Mouse (Mus musculus) kidney, embryonic 16.5 days (tissue): ENCODE measurements around the gene Galnt9. TPM values are rescaled to one million over a fixed set of nuclear protein-coding genes. Genes with fewer than 3 reads are reported as not detected.

Experiments
- ATAC-seq: fragments of 200-750 bp; cut with Nextera tagmentation; 2 replicates; pipeline ENCODE4 v1.8.0; 2017; ENCODE audit warnings: moderate TSS enrichment; ENCODE audit not compliant: low FRiP score, low TSS enrichment
- H3K27ac ChIP-seq: fragments of 300-500 bp; sonication (generic); 2 replicates; pipeline ENCODE4 v1.5.1; 2014; ENCODE audit warnings: low read length
- H3K27me3 ChIP-seq: fragments of 300-500 bp; sonication (generic); 2 replicates; pipeline ENCODE4 v1.6.1; 2014; ENCODE audit warnings: low read length, control low read depth, mixed read lengths; ENCODE audit not compliant: insufficient read depth
- H3K36me3 ChIP-seq: fragments of 300-500 bp; sonication (generic); 2 replicates; pipeline ENCODE4 v1.6.1; 2014; ENCODE audit warnings: low read length, control low read depth, mixed read lengths; ENCODE audit not compliant: insufficient read depth
- H3K4me1 ChIP-seq: fragments of 300-500 bp; sonication (generic); 2 replicates; pipeline ENCODE4 v1.6.1; 2014; ENCODE audit warnings: low read length, control low read depth, mixed read lengths; ENCODE audit not compliant: insufficient read depth
- H3K4me2 ChIP-seq: fragments of 300-500 bp; sonication (generic); replicated peaks from 2 replicates; pipeline ENCODE4 v1.6.1; 2014; ENCODE audit warnings: low read depth, low read length
- H3K4me3 ChIP-seq: fragments of 300-500 bp; sonication (generic); 2 replicates; pipeline ENCODE4 v1.5.1; 2014; ENCODE audit warnings: mild to moderate bottlenecking, low read length
- H3K9ac ChIP-seq: fragments of 300-500 bp; sonication (generic); replicated peaks from 2 replicates; pipeline ENCODE4 v1.6.1; 2014; ENCODE audit warnings: low read length
- H3K9me3 ChIP-seq: fragments of 300-500 bp; sonication (generic); 2 replicates; pipeline ENCODE4 v1.6.1; 2016; ENCODE audit warnings: low read length, control low read depth
- WGBS: fragments of 180-500 bp; shearing (Covaris S2); extraction: QIAGEN DNeasy Blood & Tissue Kit; methylation state at CpG from one replicate; pipeline ENCODE4 v1.1.7; 2014; 5-methylcytosine and 5-hydroxymethylcytosine counted together
- polyA plus RNA-seq: library from polyadenylated mRNA; unstranded; fragments of >200 nt; fragmentation: Nextera tagmentation; extraction: Ambion mirVana; gene quantifications from 2 replicates; pipeline ENCODE4 v1.2.1, GENCODE M21; 2015

The Galnt9 gene
- polyA plus RNA-seq, 1 experiment from 2014 or later: 0.44 TPM

GRCm38 (mm10) chr5:110609425-110609824, 65.3 kb downstream of the Galnt9 start:
- no peaks in the 10 kb centered on the region for H3K27me3 ChIP-seq
- no peak overlapping the region for H3K4me3 ChIP-seq
- H3K4me2 ChIP-seq: no peak overlapping the region
- H3K9ac ChIP-seq: no peak overlapping the region
- no peaks in the 10 kb centered on the region for H3K4me1 ChIP-seq
- ATAC-seq: no peak
- H3K27ac ChIP-seq: no peak overlapping the region
- 74% methylated on average over 3 of the region's 3 CpGs for WGBS
- H3K9me3 ChIP-seq: no peaks in the 10 kb centered on the region
- no peaks in the 10 kb centered on the region for H3K36me3 ChIP-seq

GRCm38 (mm10) chr5:110609868-110610267, 65.7 kb downstream of the Galnt9 start:
- H3K4me1 ChIP-seq: no peaks in the 10 kb centered on the region
- no peaks in the 10 kb centered on the region for H3K9me3 ChIP-seq
- H3K9ac ChIP-seq: no peak overlapping the region
- no peaks in the 10 kb centered on the region for H3K27me3 ChIP-seq
- no peak overlapping the region for H3K4me3 ChIP-seq
- no peaks in the 10 kb centered on the region for H3K36me3 ChIP-seq
- no peak for ATAC-seq
- 71% methylated on average over 5 of the region's 5 CpGs for WGBS
- no peak overlapping the region for H3K27ac ChIP-seq
- no peak overlapping the region for H3K4me2 ChIP-seq

DNA sequence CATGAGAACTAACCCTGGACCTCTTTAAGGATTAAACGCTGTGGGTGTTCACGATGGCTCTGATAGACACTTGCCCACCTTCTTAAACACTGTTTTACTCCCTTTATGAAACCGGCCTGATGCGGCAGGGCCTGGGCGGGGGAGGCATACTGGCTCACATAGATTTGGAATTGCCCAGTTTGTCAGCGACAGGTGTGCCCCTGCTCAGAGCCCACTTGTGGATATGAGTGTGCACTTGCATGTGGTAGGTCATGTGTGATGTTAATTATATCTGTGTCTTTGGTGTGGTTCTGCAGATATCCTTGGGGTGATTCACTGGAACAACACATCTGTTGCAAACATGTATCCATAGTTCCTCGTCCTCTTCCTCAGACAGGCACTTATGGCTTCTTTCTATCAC, 66.3 kb downstream of the Galnt9 start:
- Histone ChIP-seq H3K36me3 (no peaks in the 10 kb centered on the region), H3K9ac (no peak overlapping the region), H3K4me3 (no peak overlapping the region), H3K9me3 (no peaks in the 10 kb centered on the region), H3K27ac (no peak overlapping the region), H3K4me2 (no peak overlapping the region), H3K4me1 (no peaks in the 10 kb centered on the region), H3K27me3 (no peaks in the 10 kb centered on the region)
- ATAC-seq: no peak
- WGBS: 89% methylated on average over 7 of the region's 7 CpGs

GRCm38 (mm10) chr5:110611435-110612158, 67.4 kb downstream of the Galnt9 start:
- no peaks in the 10 kb centered on the region for H3K4me1 ChIP-seq
- H3K9me3 ChIP-seq: no peaks in the 10 kb centered on the region
- no peak for ATAC-seq
- H3K4me3 ChIP-seq: no peak overlapping the region
- H3K27me3 ChIP-seq: no peaks in the 10 kb centered on the region
- H3K4me2 ChIP-seq: no peak overlapping the region
- H3K36me3 ChIP-seq: no peaks in the 10 kb centered on the region
- no peak overlapping the region for H3K27ac ChIP-seq
- 77% methylated on average over 5 of the region's 5 CpGs for WGBS
- no peak overlapping the region for H3K9ac ChIP-seq

GRCm38 (mm10) chr5:110619226-110619625, 75.1 kb downstream of the Galnt9 start:
- Histone ChIP-seq H3K27me3 (no peaks in the 10 kb centered on the region), H3K4me3 (no peak overlapping the region), H3K9ac (no peak overlapping the region), H3K9me3 (no peaks in the 10 kb centered on the region), H3K4me2 (no peak overlapping the region), H3K36me3 (no peaks in the 10 kb centered on the region), H3K4me1 (no peaks in the 10 kb centered on the region), H3K27ac (no peak overlapping the region)
- 84% methylated on average over 6 of the region's 6 CpGs for WGBS
- ATAC-seq: no peak

DNA sequence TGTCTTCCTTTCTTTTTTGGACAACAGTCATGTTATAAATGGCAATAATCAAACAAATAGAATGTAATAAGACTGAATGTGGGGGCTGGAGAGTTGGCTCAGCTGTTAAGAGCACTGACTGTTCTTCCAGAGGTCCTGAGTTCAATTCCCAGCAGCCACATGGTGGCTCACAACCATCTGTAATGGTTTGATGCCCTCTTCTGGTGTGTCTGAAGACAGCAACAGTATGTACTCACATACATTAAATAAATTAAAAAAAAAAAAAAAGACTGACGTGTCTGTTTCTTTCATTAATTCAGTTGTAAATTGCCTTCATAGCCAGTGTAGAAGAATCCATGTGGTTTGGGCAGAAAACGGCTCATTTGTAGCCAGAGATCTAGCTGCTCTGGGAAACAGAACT, 80.2 kb downstream of the Galnt9 start:
- 76% methylated on average over 2 of the region's 2 CpGs for WGBS
- no peak overlapping the region for H3K9ac ChIP-seq
- H3K4me1 ChIP-seq: 0 out of 2 replicates have a peak, but pooled peaks cover 5% of the 10 kb centered on the region
- no peak overlapping the region for H3K4me2 ChIP-seq
- no peaks in the 10 kb centered on the region for H3K36me3 ChIP-seq
- no peak for ATAC-seq
- no peak overlapping the region for H3K27ac ChIP-seq
- no peak overlapping the region for H3K4me3 ChIP-seq
- H3K9me3 ChIP-seq: no peaks in the 10 kb centered on the region
- 0 out of 2 replicates have a peak, but pooled peaks cover 3% of the 10 kb centered on the region for H3K27me3 ChIP-seq

DNA sequence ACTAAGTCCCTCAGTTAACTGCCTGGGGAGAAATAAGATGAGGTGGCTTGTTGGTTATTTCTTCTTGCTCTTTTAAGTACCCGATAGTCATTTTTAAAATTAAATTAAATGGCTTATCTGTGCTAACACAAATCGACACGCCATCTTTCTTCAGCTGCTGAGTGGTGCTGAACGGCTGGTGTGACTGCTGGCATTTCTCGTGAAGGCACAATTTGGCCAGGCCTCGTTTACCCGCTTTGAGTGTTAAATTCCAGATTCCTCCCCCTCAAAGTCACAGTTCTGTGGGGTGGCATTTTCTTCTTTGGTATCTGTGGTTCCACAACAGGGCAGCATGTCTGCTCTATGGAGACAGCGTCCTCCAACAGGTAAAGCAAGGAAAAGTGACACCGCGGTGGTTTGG, 83.2 kb downstream of the Galnt9 start:
- 0 out of 2 replicates have a peak, but pooled peaks cover 3% of the 10 kb centered on the region for H3K27me3 ChIP-seq
- no peak overlapping the region for H3K4me2 ChIP-seq
- 0 out of 2 replicates have a peak, but pooled peaks cover 5% of the 10 kb centered on the region for H3K4me1 ChIP-seq
- WGBS: 60% methylated on average over 10 of the region's 10 CpGs
- ATAC-seq: no peak
- no peak overlapping the region for H3K27ac ChIP-seq
- no peak overlapping the region for H3K4me3 ChIP-seq
- H3K36me3 ChIP-seq: no peaks in the 10 kb centered on the region
- H3K9me3 ChIP-seq: no peaks in the 10 kb centered on the region
- no peak overlapping the region for H3K9ac ChIP-seq

GRCm38 (mm10) chr5:110628156-110628555, 84.0 kb downstream of the Galnt9 start:
- Histone ChIP-seq H3K36me3 (no peaks in the 10 kb centered on the region), H3K4me3 (0 out of 2 replicates have a peak overlapping the region, but pooled peaks have one; percentile 2), H3K27ac (no peak overlapping the region), H3K27me3 (0 out of 2 replicates have a peak, but pooled peaks cover 3% of the 10 kb centered on the region), H3K9me3 (no peaks in the 10 kb centered on the region), H3K9ac (no peak overlapping the region), H3K4me2 (peak overlapping the region; percentile 26), H3K4me1 (0 out of 2 replicates have a peak, but pooled peaks cover 5% of the 10 kb centered on the region)
- WGBS: 14% methylated on average over 19 of the region's 19 CpGs
- no peak for ATAC-seq

DNA sequence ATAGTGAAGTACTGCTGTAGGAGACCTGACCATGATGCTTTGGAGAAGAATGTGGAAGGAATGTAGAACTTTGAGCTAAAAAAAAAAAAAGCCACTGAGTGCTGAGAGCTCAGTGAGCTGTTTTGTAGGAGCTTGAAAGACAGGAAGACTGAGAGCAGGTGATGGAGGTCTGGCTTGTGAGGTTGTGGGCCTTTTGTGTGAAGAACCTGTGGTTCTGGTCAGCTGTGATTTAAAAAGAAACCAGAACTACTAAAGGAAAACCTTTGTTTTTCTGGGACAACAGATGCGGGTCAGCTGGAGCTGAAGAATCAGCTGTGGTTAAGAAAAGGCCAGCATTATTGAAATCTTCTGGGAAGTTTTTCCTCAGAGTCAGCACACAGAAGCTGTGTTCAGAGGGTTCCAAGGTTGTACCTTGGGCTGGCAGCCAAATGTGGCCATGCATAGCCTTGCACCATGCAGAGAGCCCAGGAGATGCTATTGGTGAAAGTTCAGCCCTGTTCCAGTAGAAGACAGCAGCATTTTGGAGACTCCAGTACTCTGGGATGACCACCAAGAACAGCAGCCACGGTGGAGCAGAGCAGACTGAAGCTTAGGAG, 85.5 kb downstream of the Galnt9 start:
- Histone ChIP-seq H3K9me3 (no peaks in the 10 kb centered on the region), H3K36me3 (no peaks in the 10 kb centered on the region), H3K27me3 (0 out of 2 replicates have a peak, but pooled peaks cover 3% of the 10 kb centered on the region), H3K9ac (no peak overlapping the region), H3K4me3 (no peak overlapping the region), H3K4me1 (0 out of 2 replicates have a peak, but pooled peaks cover 5% of the 10 kb centered on the region), H3K4me2 (no peak overlapping the region), H3K27ac (no peak overlapping the region)
- WGBS: 79% methylated on average over 2 of the region's 2 CpGs
- no peak for ATAC-seq
